Mouse (Mus musculus): ENCODE measurements at regions not wholly inside any gene's neighbourhood (a gene's known extent, or its start where the extent isn't known, plus 50 kb on each side); places are given as distances from the start of the nearest gene placed in this dataset.

GRCm38 (mm10) chr17:81180813-81181424, 116.0 kb upstream of the Thumpd2 start:
- no peak for DNase-seq

- DNase-seq, result no peak
These were observed 111.4 kb upstream of the Thumpd2 start for GRCm38 (mm10) chr17:81176306-81176705.

GRCm38 (mm10) chr17:81175877-81176276, 111.0 kb upstream of the Thumpd2 start:
- DNase-seq, result no peak

- DNase-seq, result no peak
These were observed 108.1 kb upstream of the Thumpd2 start for GRCm38 (mm10) chr17:81172943-81173342.

GRCm38 (mm10) chr17:81169118-81169517, 104.2 kb upstream of the Thumpd2 start:
- no peak for DNase-seq

- peak; percentile 56 for DNase-seq
These were observed 85.8 kb upstream of the Thumpd2 start for GRCm38 (mm10) chr17:81150730-81151129.

- DNase-seq, result no peak
These were observed 69.8 kb upstream of the Thumpd2 start for GRCm38 (mm10) chr17:81134702-81135101.

GRCm38 (mm10) chr17:81133227-81133626, 68.3 kb upstream of the Thumpd2 start:
- DNase-seq, result peak; percentile 15

Measured in right cerebral cortex, adult 18-20 months (tissue).